Mouse (Mus musculus) myocyte (in vitro differentiated cells): ENCODE data around the gene Rnf215.

Experiments
- POLR2A ChIP-seq: IDR thresholded peaks from one replicate; pipeline ENCODE4 v1.6.1; 2011; ENCODE audit warnings: low read depth, mild to moderate bottlenecking, control low read depth, moderate library complexity; ENCODE audit not compliant: insufficient read length
- REST ChIP-seq: IDR thresholded peaks from one replicate; pipeline ENCODE4 v1.6.1; 2011; ENCODE audit warnings: mild to moderate bottlenecking, control low read depth, moderate library complexity; ENCODE audit not compliant: insufficient read depth, insufficient read length
- SRF ChIP-seq: IDR thresholded peaks from one replicate; pipeline ENCODE4 v1.6.1; 2011; ENCODE audit warnings: low read depth; ENCODE audit not compliant: control insufficient read depth, insufficient read length

GRCm38 (mm10) chr11:4119635-4120034 is 15.4 kb upstream of the Rnf215 start:
- no peak for TF ChIP-seq POLR2A
- no peak for TF ChIP-seq REST
- no peak for TF ChIP-seq SRF
